Mouse (Mus musculus): ENCODE data around the gene Dcun1d2.
"Not testable (repeated sequence)": the region's sequence is repeated elsewhere in the genome, so short reads cannot be mapped to it uniquely, and the experiment has no call there.

Dcun1d2 gene

DNA sequence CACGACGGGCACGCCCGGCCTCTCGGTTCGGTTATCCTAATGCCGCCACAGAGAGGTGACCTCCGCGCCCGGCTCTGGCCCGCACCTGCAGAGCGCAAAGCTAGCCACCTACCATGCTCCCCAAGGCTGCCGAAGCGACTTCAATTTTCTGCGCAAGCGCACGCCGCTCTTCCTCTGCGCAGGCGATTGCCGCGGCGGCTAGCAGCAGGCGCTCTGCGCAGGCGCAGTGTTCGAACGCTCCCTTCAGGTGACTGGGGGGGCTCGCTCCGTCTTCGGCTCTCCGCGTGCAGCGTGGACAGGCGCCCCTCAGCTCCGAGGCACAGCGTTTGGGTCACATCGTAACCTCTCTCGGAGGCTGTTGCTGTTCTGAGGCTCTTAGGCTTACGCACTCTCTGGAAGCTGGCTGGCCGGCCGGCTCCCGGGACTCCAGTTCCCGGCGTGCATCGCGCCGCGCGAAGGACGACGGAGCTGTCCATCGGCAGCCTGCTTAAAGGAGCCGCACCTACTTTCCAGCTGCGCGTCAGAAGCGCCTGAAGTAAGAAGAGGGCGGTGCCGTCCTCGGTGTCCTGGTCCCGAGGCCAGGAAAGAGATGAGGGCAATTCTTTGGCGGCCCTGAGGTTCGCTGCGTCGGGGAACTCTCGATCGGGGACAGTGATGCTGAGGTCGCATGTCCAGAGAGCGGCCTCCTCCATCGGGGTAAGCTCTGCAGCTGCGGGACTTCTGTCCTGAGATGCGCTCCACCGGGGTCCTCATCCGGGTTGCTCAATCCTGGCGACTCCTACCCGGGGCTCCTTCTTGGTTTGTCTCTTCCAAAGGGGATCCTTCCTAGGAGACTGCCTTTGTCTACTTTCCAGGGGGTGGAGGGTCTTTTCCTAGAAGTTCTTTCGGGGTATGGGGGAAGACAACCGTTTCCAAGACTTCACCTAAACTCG, at the start of gene Dcun1d2, which contains the start of gene Tmco3:
Dcun1d2 (minus strand) TSS at position 440 of the 932 bp plus-strand sequence.
Tmco3 (plus strand) TSS at position 499 of the 932 bp plus-strand sequence.
- in situ Hi-C loops (cut with MboI; ENCODE audit: unreplicated experiment in 2 of 2), result loop anchor here in 1 of 2 experiments (5.0 kb wide), 1 partner anchor 76 kb away; no protein-coding TSS in a partner anchor

DNA sequence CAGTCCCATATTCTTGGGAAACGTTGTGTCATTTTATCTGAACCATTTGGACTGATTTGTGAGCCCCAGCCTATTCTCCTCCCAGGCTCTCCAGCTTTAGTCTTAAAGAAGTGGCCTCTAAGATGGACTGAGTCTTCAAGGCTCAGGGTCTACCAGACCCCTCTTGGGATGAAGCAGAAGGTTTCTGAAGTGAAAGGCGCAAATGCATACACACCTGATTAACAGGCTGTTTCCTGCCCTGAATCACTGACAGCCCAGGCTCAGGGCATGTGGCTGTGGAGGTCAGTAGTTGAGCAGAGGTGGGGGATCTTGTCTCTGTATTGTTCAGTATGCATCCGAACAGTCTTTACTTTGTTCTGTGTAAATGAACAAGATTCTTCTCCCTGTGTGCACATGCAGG, 49.7 kb upstream of the Dcun1d2 start:
- in situ Hi-C loops (cut with MboI; ENCODE audit: unreplicated experiment in 2 of 2), result no loop called here

DNA sequence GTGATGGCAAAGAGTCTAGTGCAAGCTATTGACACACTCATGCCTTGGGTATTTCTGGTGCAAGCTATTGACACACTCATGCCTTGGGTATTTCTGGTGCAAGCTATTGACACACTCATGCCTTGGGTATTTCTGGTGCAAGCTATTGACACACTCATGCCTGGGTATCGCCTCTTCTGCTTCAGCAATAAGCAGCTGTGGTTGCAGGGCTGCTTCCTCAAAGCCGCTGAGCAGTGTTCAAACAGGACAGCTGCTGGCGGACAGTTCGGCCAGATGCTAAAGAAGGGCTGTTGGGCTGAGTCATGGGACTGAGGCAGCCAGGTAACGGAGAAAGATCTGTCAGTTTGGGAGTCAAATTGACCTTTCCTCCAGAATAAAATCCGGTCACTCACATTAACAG, 49.3 kb upstream of the Dcun1d2 start:
- in situ Hi-C loops (cut with MboI; ENCODE audit: unreplicated experiment in 2 of 2), result not testable (repeated sequence)

DNA sequence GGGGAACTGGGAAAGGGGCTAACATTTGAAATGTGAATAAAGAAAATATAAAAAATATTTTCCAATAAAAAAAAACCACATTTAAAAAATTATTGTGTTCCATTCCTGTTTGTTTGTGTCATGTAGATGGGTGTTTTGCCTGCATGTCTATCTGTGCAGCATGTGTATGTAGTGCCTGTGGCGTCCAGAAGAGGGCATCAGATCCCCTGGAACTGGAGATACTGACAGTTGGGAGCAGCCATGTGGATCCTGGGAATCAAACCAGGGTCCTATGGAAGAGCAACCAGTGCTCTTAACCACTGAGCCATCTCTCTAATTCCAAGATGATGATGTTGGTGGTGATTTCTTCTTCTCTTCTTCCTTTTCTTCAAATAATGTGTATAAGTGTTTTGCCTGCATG, 46.7 kb upstream of the Dcun1d2 start:
- in situ Hi-C loops (cut with MboI; ENCODE audit: unreplicated experiment in 2 of 2), result no loop called here

DNA sequence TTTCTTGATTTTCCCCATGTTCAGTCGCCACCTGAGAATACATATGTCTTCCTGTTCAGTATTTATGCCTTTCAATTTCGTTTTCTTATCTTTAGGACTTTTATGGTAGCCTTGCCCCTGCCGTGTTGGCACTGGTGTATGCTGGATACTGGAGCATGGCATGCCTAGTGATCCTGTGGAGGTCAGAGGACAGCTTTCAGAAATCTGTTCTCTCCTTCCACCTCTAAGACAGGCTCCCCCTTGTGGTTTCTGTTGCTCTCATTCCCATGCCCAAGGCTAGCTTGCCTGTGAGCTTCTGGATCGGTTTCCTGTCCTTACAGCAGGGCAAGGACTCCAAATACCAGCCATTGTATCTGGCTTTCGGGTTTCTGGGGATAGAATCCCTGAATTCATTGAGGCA, 38.7 kb upstream of the Dcun1d2 start:
- in situ Hi-C loops (cut with MboI; ENCODE audit: unreplicated experiment in 2 of 2), result no loop called here

DNA sequence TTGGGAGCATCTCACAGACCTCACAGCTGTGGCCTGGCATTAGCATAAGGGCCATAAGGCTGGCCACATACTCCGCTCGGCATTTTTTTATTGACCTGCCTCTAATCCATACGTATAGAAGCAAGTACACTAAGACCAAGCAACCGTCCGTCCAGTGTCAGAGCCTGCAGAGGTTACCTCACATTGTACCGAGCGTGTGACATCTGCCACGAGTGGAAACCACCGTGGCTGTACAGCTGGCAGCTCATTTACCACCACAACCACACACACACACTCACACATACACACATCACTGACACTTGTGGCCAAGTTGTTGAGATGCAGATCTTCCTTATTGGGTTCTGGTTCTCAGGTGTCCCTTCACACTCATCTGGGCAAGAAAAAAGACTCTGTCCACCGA, 28.7 kb upstream of the Dcun1d2 start:
- in situ Hi-C loops (cut with MboI; ENCODE audit: unreplicated experiment in 2 of 2), result no loop called here

DNA sequence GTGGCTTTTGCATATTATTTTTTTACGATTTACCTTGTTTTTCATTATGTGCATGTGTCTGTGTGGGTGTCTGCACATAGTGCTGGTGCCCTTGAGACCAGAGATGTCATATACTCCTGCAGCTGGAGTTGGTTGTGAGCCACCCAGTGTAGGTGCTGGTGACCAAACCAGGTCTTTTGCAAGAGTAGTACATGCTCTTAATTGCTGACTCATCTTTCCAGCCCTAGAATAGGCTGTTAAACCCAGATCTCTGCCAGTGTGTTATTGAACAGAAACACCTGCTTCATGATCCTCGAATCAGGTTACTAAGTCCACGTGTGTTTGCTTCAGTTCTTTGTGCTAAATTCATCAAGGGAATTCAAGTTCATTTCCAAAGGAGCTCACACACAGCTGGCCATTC, 27.0 kb upstream of the Dcun1d2 start:
- in situ Hi-C loops (cut with MboI; ENCODE audit: unreplicated experiment in 2 of 2), result no loop called here

DNA sequence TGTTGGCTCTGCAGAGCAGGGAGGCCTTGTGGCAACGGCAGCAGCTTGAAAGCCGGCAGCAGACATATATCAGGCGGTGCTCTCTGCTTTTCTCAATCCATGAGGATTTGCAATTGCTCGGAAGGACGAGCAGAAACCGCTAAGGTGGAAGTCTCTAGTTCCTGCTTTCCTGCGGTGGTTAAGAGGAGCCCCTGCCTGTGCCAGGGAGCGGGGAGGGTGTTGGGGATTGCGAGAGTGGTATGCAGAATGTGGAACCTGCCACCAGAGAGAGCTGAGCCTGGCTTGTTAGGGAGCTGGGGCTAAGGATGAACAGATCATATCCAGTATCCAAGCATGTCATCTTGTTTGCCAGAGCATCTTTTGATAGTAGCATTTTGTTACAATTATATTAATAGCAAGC, 19.0 kb upstream of the Dcun1d2 start:
- in situ Hi-C loops (cut with MboI; ENCODE audit: unreplicated experiment in 2 of 2), result no loop called here

DNA sequence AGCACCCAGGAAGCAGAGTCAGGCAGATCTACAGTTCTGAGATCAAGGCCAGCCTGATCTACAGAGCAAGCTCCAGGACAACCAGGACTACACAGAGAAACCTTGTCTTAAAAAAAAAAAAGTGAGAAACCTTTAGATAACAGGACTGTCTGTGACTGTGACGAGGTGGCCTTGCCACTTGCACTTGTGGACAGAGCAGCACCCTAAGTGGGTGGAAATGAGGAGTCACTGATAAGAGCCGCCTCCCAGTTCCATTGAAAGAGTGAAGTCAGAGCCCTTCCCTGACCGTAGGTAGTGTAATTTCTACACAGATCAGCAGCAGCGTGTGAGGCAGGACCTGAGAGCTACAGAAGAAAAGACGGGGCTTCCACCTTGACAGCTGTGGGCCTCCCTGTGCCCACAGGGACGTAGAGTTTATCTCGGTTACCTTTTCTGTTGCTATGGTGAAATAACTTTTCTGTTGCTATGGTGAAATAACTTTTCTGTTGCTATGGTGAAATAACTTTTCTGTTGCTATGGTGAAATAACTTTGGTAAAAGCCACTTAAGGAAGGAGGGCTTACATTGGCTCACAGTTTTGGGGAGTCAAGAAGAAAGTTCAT, 18.5 kb upstream of the Dcun1d2 start:
- in situ Hi-C loops (cut with MboI; ENCODE audit: unreplicated experiment in 2 of 2), result no loop called here

DNA sequence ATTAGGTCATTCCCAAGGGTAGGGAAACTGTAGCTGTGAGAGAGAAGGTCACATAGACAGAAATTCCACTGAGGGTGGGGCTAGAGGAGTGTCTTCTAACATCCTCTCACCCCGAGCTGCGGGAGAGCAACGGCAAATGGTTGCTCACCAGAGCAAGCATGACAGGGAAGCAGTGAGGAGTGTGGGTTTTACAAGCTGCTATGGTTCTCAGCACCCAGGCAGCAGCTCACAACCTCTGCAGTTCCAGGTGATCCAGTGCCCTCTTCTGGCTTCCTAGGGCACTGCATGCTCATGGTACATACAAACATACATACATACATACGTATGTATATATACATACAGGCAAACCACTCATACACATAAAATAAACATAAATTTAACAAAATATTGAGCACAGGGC, 18.0 kb upstream of the Dcun1d2 start:
- in situ Hi-C loops (cut with MboI; ENCODE audit: unreplicated experiment in 2 of 2), result no loop called here

DNA sequence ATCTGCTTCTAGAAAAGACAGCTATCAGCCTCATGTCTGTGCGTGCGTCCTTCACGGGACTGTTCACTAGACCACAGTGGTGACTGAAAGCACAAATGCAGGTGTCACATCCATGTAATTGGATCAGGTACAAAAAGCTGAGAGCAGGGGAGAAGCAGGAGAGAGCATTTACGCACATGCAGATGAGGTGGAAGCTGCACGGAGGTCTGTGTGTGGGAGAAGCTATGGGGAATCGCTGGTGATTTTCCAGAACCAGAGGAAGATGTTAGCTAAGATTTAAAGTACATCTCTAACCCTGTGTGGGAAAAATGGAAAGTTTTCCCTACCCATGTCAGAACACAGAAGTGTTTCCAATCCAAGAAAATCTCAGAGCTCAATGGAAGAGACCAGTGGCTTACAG, 17.5 kb upstream of the Dcun1d2 start:
- in situ Hi-C loops (cut with MboI; ENCODE audit: unreplicated experiment in 2 of 2), result no loop called here

DNA sequence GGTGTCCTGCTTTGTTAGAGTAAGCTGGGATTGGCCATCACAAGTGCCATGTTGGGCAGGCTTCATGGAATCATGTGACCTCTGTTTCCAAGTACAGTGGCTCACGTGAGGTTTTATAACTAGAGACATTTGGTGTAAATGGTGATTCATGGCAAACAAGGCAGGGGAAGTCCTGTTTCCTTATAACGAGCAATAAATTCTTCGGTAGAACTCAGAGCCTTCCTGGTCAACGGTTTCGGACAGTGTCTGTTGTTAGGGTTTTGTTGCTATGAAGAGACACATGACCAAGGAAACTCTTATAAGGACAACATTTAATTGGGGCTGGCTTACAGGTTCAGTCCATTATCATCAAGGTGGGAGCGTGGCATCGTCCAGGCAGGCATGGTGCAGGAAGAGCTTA, 13.1 kb upstream of the Dcun1d2 start:
- in situ Hi-C loops (cut with MboI; ENCODE audit: unreplicated experiment in 2 of 2), result no loop called here

DNA sequence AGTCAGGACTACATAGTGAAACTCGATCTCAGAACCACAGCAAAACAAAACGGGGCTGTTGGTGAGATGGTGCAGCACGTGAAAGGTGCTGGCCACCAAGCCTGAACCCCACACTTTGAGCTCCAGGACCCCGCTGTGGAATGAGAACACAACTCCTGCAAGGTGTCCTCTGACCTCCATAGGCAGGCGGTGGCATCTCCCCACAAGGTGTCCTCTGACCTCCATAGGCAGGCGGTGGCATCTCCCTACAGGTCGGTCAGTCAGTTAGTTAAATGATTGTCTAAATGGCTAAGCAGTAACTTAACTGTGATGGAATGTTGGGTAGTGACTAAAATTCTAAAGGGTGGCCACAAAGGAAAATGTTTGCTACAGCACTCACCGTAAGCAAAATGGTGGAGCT, 11.6 kb upstream of the Dcun1d2 start:
- in situ Hi-C loops (cut with MboI; ENCODE audit: unreplicated experiment in 2 of 2), result loop anchor here in 1 of 2 experiments (10.0 kb wide), 1 partner anchor 405 kb away; no protein-coding TSS in a partner anchor

DNA sequence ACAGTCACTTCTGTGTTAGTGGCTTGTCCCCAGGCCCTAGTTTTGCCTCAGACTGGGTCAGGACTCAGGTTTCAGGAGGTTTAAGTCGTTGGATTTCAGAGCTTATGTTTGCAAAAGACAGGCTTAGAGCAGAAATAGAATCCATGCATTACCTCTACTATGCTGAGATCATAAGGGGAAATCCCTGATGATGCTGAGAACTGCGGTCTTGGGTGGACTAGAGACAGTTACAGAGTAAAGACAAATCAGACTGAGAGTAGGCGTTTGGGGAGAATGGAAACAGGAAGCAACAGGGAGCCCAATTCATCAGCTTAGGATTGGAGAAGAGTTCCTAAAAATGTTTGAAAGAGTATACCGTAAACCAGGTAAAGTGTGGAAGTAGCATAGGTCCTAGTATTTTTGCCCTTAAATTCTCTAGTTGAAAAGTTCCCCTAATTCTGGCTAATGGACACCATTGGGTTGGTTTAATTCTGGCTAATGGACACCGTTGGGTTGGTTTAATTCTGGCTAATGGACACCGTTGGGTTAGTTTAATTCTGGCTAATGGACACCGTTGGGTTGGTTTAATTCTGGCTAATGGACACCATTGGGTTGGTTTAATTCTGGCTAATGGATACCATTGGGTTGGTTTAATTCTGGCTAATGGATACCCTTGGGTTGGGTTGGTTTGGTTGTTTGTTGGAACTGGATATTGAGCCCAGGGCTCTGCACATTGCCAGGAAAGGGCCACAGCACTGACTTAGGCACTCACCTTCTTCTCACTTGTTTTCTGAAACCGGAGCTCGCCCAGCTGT, 5.9 kb upstream of the Dcun1d2 start:
- in situ Hi-C loops (cut with MboI; ENCODE audit: unreplicated experiment in 2 of 2), result loop anchor here (5.0 to 10.0 kb wide), 2 partner anchors 317 to 399 kb away; no protein-coding TSS in a partner anchor

DNA sequence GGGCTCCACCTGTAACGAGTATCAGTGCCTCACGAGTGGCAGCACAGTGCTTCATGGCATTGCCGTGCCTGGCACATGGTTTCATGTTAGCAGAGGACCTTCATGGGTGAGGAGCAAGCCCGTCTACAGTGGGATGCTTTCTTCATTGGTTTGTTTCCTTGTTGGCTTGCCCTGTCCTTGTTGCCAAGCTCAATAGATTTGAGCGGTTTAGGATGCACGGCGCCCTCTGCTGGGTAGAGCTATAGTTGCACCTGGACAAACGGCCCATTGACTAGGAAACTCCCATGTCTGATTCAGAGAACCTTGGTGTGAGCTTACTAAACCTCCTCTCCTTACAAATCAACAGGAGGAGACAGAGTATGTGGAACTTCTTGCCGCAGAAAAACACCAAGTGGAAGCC, 4.4 kb upstream of the Dcun1d2 start:
- in situ Hi-C loops (cut with MboI; ENCODE audit: unreplicated experiment in 2 of 2), result loop anchor here (5.0 to 10.0 kb wide), 2 partner anchors 315 to 398 kb away; no protein-coding TSS in a partner anchor

DNA sequence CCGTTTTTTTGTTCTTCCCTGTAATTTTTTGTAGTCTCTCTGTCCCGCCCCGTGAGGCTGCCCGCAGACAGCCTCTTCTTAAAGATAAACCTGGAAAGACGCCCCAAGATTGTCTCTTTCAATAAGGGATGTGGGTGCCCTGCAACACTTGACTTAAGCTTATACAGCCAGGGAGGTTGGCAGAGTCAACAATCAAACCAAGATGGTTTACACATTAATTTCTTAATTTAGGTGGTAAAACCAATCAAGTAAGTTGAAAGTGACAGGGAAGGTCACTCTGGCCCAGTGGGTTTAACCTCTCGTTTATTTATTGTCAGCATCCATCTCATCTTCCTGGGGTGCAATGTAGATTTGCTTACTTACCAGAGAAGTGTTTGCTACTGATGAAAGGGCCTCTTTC, 715 bp upstream of the Dcun1d2 start:
- in situ Hi-C loops (cut with MboI; ENCODE audit: unreplicated experiment in 2 of 2), result loop anchor here in 1 of 2 experiments (5.0 kb wide), 1 partner anchor 76 kb away; no protein-coding TSS in a partner anchor

DNA sequence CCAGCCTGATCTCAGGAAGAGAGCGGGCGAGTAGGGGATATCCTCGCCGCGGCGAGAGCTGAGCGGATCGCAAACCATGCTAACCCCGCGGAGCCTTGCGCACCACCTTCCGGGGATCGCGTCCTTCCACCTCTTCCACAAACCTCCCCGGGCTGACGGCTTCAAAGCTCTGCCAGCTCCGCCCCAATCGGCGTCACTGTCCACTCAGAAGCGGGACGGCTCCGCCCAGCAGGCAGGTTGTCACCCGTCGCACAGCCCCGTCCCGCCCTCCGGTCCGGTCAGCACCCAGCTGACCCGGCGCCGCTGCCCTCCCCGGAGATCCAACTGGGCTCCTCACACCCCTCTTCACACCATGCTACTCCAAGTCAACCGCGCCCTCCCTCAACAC, 633 bp downstream of the Dcun1d2 start:
- in situ Hi-C loops (cut with MboI; ENCODE audit: unreplicated experiment in 2 of 2), result loop anchor here in 1 of 2 experiments (5.0 kb wide), 1 partner anchor 75 kb away; no protein-coding TSS in a partner anchor

DNA sequence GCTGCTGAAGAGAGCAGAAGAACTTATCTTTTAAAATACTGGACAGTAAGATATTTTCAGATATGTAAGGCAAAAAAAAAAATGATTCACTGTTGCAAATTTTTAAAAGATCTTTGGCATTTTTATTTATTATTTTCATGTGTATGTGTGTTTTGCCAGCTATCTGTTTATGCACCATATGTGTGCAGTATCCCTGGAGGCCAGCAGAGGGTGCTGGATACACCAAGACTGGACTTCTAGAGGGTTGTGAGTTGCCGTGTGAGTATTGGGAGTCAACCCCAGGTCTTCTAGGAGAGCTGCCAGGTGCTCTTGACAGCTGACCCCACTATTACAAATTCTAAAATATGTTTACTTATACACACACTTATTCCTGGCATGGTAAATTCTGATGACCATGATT, 4.7 kb downstream of the Dcun1d2 start:
- in situ Hi-C loops (cut with MboI; ENCODE audit: unreplicated experiment in 2 of 2), result no loop called here

DNA sequence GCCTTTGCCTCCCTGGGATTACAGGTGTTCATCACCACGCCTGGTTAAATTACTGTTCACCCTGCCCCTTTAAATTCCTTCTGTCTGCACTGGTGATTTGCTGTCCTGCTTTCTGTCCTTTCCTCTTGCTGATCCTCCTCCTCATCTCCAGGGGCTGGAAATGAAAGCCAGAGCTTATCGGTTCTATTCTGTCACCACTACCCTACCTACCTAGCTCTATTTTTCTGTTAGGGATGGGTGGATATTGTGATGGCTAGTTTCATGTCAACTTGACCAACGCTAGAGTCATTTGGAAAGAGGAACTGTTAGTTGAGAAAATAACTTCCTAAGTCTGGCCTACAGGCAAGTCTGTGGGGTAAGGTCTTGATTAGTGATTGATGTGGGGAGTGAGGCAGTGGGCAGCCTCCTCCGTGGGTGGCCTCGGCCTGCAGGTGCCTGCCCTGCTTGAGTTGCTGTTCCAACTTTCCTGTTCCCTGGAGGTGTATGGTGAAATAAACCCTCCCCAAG, 10.9 kb downstream of the Dcun1d2 start:
- in situ Hi-C loops (cut with MboI; ENCODE audit: unreplicated experiment in 2 of 2), result no loop called here

DNA sequence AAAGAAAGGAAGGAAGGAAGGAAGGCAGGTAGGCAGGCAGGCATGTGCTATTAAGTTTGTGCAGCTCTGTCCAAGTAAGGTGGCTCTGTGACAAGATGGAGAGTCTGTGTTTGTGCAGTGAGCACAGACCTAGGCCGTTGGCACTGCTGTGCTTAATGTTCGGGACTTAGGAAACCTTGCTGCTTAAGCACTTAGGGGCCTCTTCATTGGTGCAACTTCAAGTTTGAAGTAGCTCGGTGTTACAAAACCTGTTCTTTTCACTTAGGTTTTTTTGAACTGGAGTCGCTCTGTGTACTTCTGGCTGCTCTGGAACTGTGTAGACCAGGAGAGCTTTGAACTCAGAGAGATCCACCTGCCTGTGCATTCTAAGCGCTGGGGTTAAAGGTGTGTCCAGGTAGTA, 15.1 kb downstream of the Dcun1d2 start:
- in situ Hi-C loops (cut with MboI; ENCODE audit: unreplicated experiment in 2 of 2), result loop anchor here in 1 of 2 experiments (25.0 kb wide), 1 partner anchor 136 kb away; no protein-coding TSS in a partner anchor

All from v-Abl transformed pro-B cells (cell line).